Mouse (Mus musculus) kidney, adult 2 months (tissue): ENCODE measurements around the gene Ube4b.

Source experiments
- CTCF ChIP-seq: fragments of 200-500 bp; conservative IDR thresholded peaks from 2 replicates; pipeline ENCODE4 v1.5.1; 2011; ENCODE audit warnings: low read depth, mild to moderate bottlenecking, control low read depth, low read length, moderate library complexity, mixed read lengths; ENCODE audit not compliant: insufficient read depth, insufficient read length
- POLR2A ChIP-seq: fragments of 200-500 bp; IDR thresholded peaks from one replicate; pipeline ENCODE4 v1.6.1; 2011; ENCODE audit warnings: low read depth, low read length, control low read depth

GRCm38 (mm10) chr4:149381001-149381400 lies 45.5 kb downstream of the Ube4b start:
- no peak for TF ChIP-seq CTCF
- no peak for TF ChIP-seq POLR2A
